In the genomic region with DNA sequence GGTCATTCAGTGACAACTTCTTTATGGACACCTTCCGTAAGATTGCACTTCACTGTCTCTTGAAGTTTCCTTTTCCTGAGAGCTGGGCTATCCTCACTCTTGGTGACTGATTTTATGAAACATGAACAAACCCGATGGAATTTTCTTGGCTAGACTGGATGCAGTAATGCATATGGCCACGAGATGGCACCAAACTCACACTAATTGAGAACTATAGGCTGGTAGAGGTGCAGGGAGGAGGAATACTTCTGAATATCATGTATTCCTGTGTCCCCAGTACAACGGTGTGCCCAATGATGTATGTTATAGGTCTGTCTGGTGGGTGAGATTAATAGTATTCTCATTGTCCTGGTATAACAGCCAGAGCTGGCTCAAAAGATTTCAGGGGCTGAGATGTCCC, we compare ENCODE assay signal across 7 mouse cellular contexts. TPM values are rescaled to one million over a fixed set of nuclear protein-coding genes. Genes with fewer than 3 reads are reported as not detected.
DNase-seq lines count a peak whose midpoint lies in the region; ATAC-seq lines count a peak whose summit lies in the region.

No protein-coding gene starts in this region.

- no peaks in the 10 kb centered on the region for H3K4me1 ChIP-seq in intestine, embryonic 14.5 days (replicated peaks; ENCODE audit: control insufficient read depth, insufficient read depth, low read length)

- H3K27me3 ChIP-seq in intestine, embryonic 14.5 days (replicated peaks; ENCODE audit: control insufficient read depth, insufficient read depth, low read length): no peaks in the 10 kb centered on the region

- DNase-seq in adrenal gland, adult (ENCODE audit: inconsistent age in 2 of 2, low spot score in 1 of 2): peak; percentile 71 to 93
- peak; percentile 59 to 76 for DNase-seq in cerebellum, postnatal 4 days (ENCODE audit: low spot score in 2 of 2)
- peak; percentile 33 to 37 for DNase-seq in gastrocnemius, adult 8-10 months (ENCODE audit: low spot score in 2 of 2)
- peak; percentile 90 for DNase-seq in intestine, embryonic 14.5 days (ENCODE audit: low spot score)
- peak; percentile 62 to 82 for DNase-seq in left cerebral cortex, adult 8-10 months (ENCODE audit: low spot score in 2 of 2)
- peak; percentile 72 for DNase-seq in mesoderm, embryonic 11.5 days (ENCODE audit: low read depth, low spot score)
- DNase-seq in right cerebral cortex, postnatal 4 days: peak; percentile 78

- H3K36me3 ChIP-seq in intestine, embryonic 14.5 days (ENCODE audit: control insufficient read depth, insufficient read depth, low read length): no peaks in the 10 kb centered on the region

- H3K9ac ChIP-seq in intestine, embryonic 14.5 days (ENCODE audit: low read length): no peak overlapping the region

- H3K27ac ChIP-seq in intestine, embryonic 14.5 days (ENCODE audit: low read depth): no peak overlapping the region

- no peak overlapping the region for H3K4me3 ChIP-seq in intestine, embryonic 14.5 days (ENCODE audit: low read depth, low read length)

- ATAC-seq in intestine, embryonic 14.5 days (replicated peaks; ENCODE audit: low FRiP score, low TSS enrichment, low read depth): peak; percentile 63

- no peaks in the 10 kb centered on the region for H3K9me3 ChIP-seq in intestine, embryonic 14.5 days (ENCODE audit: control insufficient read depth, low read length)

- 23% methylated on average over 4 of the region's 4 CpGs for WGBS in intestine, embryonic 14.5 days

- H3K4me2 ChIP-seq in intestine, embryonic 14.5 days (ENCODE audit: low read length): 0 out of 2 replicates have a peak overlapping the region, but pooled peaks have one; percentile 36

RNA-seq across cellular contexts. Expression of a gene that starts 16.1 kb away (rescaled TPM):
- total RNA-seq in gastrocnemius, adult 8-10 months (2022): not detected
- polyA plus RNA-seq in intestine, embryonic 14.5 days (2014; fragmentation: Nextera tagmentation; extraction: Ambion mirVana): 0.13 and 0.74 TPM in 2 replicates
- total RNA-seq in left cerebral cortex, adult 8-10 months (2022): not detected

RNA-seq across cellular contexts. Expression of a gene that starts 32.6 kb away (rescaled TPM):
- total RNA-seq in gastrocnemius, adult 8-10 months (2022): not detected
- not detected in 2 replicates for polyA plus RNA-seq in intestine, embryonic 14.5 days (2014; fragmentation: Nextera tagmentation; extraction: Ambion mirVana)
- total RNA-seq in left cerebral cortex, adult 8-10 months (2022): under 1 TPM in 1 of 4 experiments, not detected in 3; 0.11 TPM

Comparison
In these comparisons a context has a peak if more than half of its experiments do, and no peak if none do; other contexts are left out.
1. DNase-seq: peak in every context shown above with its lines; median percentile 90 in intestine, embryonic 14.5 days; 82 in adrenal gland, adult; 78 in right cerebral cortex, postnatal 4 days; 72 in left cerebral cortex, adult 8-10 months; 72 in mesoderm, embryonic 11.5 days; 68 in cerebellum, postnatal 4 days; 35 in gastrocnemius, adult 8-10 months.